Mouse (Mus musculus) CD4-positive, CD25-positive, alpha-beta regulatory T cell, adult 2 months (primary cell): ENCODE measurements around the gene Helz2.

Source experiments
- DNase-seq: peaks from one replicate; pipeline ENCODE4 v3.0.0-alpha.2; 2012; ENCODE audit warnings: low read depth, low spot score

Gene Helz2

DNA sequence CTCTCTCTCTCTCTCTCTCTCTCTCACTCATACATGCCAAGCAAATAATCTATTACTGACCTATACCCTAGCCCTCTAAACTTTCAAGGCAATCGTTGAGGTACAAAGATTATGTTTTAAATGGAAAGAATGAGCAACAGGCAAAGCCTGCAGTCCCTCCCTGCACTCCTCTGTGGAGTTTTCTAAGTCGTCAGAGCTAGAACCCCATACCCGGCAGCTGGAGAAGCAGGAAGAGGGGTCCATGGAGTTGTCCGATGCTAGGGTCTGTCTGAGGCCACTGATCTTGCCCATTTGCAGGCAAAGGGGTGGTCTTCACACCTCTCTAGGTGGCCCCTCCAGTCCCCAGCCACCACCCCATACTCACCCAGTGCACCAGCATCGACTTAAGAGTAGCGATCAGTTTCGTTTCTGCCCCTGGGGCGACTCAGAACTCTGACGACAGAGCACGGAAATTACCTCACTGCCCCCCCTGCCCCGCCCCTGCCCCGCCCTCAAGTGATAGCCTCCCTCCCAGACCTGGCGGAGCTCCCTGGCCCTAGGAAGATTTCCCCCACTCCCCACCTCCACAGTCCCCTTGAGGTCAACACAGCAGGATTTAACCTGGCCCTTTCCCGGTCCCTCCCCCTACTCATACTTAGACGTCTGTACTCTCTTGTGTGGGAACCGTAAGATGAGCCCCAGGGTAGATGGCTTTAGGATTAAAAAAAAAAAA lies at the start of gene Helz2:
Gene Helz2 (minus strand): TSS at position 426 of the 712 bp plus-strand sequence.
- DNase-seq: peak; percentile 91

DNA sequence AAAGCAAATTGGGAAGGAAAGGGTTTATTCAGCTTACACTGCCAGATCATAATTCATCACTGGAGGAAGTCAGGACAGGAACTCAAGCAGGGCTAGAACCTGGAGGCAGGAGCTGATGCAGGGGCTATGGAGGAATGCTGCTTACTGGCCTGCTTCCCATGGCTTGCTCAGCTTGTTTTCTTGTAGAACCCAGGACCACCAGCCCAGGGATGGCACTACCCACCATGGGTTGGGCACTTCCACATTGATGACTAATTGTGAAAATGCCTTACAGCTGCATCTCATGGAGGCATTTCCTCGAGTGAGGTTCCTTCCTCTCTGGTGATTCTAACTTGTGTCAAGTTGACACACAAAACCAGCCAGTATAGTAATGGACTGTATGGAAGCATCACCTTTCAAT lies 49.1 kb upstream of the Helz2 start:
- DNase-seq: no peak

DNA sequence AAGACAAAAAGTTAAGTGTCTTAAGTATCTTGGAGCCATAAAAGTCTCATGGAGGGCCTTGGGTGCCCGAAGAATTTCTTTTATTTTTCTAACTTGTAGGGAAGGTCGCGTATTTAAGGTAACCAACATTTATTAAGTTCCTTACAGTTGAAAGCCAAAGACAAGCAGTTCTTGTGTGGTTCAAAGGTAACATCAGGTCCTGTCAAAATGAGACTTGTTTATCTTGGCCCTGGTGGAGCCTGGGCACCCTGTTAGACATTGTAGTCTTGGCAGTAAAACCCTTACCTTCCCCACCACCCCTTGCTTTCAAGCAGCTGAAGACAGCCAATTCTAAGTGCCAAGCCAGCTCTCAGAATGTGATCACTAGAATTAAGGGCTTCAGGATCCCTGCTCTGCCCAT lies 46.9 kb upstream of the Helz2 start:
- no peak for DNase-seq

- peak; percentile 98 for DNase-seq
These were observed 46.1 kb upstream of the Helz2 start, which contains the start of gene Gmeb2 for GRCm38 (mm10) chr2:181287958-181288350. Gene Gmeb2 (minus strand): TSS chr2:181288035.

DNA sequence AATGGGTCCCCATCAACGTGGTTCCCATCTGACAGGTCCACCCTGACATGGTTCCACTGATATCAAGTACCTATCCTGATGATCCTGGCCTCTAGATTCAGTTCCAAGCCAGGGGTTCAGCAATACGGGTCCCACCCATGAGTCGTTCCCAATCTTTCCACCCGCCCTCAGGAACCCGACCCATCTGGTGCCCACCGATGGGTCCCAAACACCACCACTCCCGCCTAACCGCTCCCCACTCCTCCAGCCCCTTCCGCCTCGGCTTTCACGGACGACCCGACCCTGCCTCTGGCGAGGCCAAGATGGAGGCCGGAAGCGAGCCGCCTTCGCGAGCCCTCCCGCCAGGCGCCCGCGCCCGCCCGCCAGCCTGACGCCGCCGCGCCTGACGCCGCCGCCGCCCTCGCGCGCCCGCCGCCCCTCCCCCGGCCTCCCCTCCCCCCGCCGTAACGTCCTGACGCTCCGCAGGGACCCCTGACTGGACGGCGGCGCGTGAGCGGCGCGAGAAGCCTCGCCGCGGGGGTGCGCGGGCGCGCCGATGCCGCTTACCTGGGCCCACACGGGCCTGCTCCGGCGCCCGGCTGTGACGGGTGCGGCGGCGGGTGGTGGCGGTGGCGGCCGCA lies 45.6 kb upstream of the Helz2 start:
- DNase-seq: peak; percentile 89

- peak; percentile 16 for DNase-seq
These were observed 45.0 kb upstream of the Helz2 start for GRCm38 (mm10) chr2:181286629-181287337.

GRCm38 (mm10) chr2:181279968-181280367 lies 38.1 kb upstream of the Helz2 start:
- no peak for DNase-seq

GRCm38 (mm10) chr2:181277866-181278265 lies 36.0 kb upstream of the Helz2 start:
- no peak for DNase-seq

DNA sequence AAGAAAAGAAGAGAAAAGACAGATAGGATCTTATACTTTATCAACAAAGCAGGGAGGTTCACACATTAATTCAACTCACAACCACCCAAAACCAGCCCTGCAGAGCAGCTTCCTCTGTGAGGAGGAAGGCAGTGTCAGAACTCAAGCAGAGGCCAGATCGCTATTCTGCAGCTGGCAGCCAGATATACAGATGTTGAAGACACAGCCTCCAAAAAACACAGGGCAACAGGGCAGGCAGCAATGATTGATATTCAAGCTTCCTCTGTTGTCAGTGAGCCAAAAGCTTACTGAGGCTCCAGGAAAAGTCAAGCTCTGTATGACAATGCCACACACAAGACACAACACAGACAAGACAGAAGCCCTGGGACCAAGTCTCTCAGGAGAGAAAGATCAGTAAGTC lies 34.9 kb upstream of the Helz2 start:
- DNase-seq: no peak

- DNase-seq: no peak
These were observed 32.8 kb upstream of the Helz2 start for GRCm38 (mm10) chr2:181274639-181275038.

DNA sequence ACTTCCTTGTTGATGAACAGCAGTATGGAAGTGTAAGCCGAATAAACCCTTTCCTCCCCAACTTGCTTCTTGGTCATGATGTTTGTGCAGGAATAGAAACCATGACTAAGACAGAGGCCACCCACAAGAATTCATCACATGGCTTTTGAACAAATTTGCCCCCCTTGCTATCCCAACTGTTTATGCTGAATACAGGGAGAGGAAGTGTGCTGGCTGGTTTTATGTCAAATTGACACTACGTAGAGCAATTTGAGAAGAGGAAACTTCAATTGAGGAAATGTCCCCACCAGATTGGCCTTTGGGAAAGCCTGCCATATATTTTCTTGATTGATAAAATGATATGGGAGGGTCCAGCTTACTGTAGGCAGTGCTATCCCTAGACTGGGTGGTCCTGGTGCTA lies 32.0 kb upstream of the Helz2 start:
- DNase-seq: no peak

DNA sequence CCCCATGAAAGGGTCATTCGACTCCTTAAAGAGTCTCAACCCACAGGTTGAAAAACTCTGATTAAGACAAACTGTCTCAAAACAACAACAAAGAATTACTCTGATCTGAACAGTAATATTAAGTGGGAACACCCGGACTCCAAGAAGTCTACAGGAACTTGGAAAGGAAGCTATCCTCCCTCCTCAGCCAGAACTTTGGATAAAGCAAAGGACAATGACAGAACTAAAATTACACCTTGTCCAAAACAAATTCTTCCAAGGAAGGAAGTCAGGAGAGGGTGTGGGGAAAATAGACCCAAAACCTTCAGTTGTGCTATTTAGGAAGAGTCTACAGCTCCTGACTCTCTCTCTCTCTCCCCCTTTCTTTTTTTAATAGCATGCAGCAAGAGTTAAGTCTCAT lies 30.3 kb upstream of the Helz2 start:
- DNase-seq: no peak

DNA sequence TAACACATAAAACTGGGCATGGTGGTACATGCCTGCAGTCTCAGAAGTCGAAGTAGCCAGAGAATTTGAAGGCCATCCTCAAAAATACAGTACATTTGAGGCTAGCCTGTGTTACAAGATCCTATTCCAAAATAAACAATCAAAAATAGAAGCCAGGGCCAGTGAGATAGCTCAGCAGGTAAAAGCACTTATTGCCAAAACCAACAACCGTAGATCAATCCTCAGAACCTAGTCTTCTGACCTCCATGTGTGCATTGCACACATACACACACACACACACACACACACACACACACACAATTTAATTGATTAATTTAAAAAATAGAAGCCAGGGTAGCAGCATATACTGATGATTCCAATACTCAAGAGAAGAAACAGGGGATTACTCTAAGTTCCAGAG lies 25.0 kb upstream of the Helz2 start:
- DNase-seq: no peak

- DNase-seq: no peak
These were observed 11.4 kb upstream of the Helz2 start for GRCm38 (mm10) chr2:181253248-181253647.

- DNase-seq: no peak
These were observed 10.0 kb upstream of the Helz2 start for GRCm38 (mm10) chr2:181251841-181252240.

DNA sequence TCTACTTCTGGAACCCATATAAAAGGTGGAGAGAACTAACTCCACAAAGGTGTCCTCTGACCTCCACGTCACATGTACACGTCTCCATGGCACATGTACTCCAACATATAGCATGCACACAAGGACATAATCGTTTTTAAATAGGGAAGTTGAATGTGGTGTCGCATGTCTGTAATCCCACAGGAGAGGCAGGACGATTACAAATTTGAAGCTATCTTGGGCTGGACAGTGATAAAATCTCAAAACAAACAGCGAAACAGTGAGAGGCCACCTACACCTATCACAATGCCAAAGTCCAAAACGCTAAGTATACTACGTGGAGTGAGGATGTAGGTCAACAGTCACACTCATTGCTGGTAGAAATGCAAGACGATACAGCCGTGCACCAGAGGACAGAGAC lies 7.4 kb upstream of the Helz2 start:
- no peak for DNase-seq

- DNase-seq: no peak
These were observed 3.2 kb upstream of the Helz2 start for GRCm38 (mm10) chr2:181245031-181245430.

- DNase-seq: peak; percentile 32
These were observed 2.0 kb upstream of the Helz2 start for GRCm38 (mm10) chr2:181243706-181244394.

DNA sequence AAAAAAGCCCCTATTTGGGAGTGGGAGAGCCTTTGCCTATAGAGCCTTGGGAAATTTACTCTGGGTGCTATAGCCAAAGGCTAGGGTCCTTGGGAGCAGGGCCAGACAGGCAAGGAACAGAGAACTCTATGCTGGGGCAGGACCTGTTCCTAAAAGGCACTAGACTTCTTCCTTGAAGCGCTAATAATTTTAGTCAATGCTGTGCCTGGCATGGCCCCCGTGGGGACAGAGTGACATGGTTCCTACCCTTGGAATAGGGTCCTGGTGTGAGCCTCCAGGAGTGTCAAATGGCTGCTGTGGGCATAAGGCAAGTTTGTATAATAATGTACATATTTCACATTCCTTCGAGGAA lies 463 bp upstream of the Helz2 start:
- DNase-seq: no peak

GRCm38 (mm10) chr2:181240806-181241440 lies 904 bp downstream of the Helz2 start:
- no peak for DNase-seq

GRCm38 (mm10) chr2:181239261-181239660 lies 2.6 kb downstream of the Helz2 start:
- DNase-seq: no peak

GRCm38 (mm10) chr2:181238861-181239260 lies 3.0 kb downstream of the Helz2 start:
- DNase-seq: no peak
